Mouse (Mus musculus) embryonic facial prominence, embryonic 10.5 days (tissue): ENCODE data around the gene Thbs3. TPM values are rescaled to one million over a fixed set of nuclear protein-coding genes. Genes with fewer than 3 reads are reported as not detected.

Experiments used
- DNase-seq: peaks from one replicate; pipeline ENCODE4 v3.0.0-alpha.2; 2017; ENCODE audit warnings: low spot score
- H3K27ac ChIP-seq: fragments of 300-500 bp; sonication (generic); replicated peaks from 2 replicates; pipeline ENCODE4 v1.5.1; 2016; ENCODE audit warnings: mild to moderate bottlenecking
- H3K27me3 ChIP-seq: fragments of 300-500 bp; sonication (generic); replicated peaks from 2 replicates; pipeline ENCODE4 v1.6.1; 2016; ENCODE audit warnings: low read depth, mild to moderate bottlenecking; ENCODE audit not compliant: poor library complexity, severe bottlenecking
- H3K36me3 ChIP-seq: fragments of 300-500 bp; sonication (generic); replicated peaks from 2 replicates; pipeline ENCODE4 v1.6.1; 2016; ENCODE audit warnings: mild to moderate bottlenecking, moderate library complexity
- H3K4me1 ChIP-seq: fragments of 300-500 bp; sonication (generic); 2 replicates; pipeline ENCODE4 v1.6.1; 2016
- H3K4me3 ChIP-seq: fragments of 300-500 bp; sonication (generic); 2 replicates; pipeline ENCODE4 v1.5.1; 2016; ENCODE audit warnings: mild to moderate bottlenecking, moderate library complexity
- H3K9me3 ChIP-seq: fragments of 300-500 bp; sonication (generic); 2 replicates; pipeline ENCODE4 v1.6.1; 2016; ENCODE audit warnings: mild to moderate bottlenecking
- WGBS: fragments of 180-500 bp; shearing (Covaris S2); methylation state at CpG from one replicate; pipeline ENCODE4 v1.1.7; 2016; 5-methylcytosine and 5-hydroxymethylcytosine counted together
- polyA plus RNA-seq: library from polyadenylated mRNA; unstranded; fragments of >200 nt; fragmentation: Nextera tagmentation; extraction: Ambion mirVana; gene quantifications from 2 replicates; pipeline ENCODE4 v1.2.1, GENCODE M21; 2016

Gene Thbs3
- polyA plus RNA-seq, 1 experiment from 2014 or later, result 42.0 TPM

DNA sequence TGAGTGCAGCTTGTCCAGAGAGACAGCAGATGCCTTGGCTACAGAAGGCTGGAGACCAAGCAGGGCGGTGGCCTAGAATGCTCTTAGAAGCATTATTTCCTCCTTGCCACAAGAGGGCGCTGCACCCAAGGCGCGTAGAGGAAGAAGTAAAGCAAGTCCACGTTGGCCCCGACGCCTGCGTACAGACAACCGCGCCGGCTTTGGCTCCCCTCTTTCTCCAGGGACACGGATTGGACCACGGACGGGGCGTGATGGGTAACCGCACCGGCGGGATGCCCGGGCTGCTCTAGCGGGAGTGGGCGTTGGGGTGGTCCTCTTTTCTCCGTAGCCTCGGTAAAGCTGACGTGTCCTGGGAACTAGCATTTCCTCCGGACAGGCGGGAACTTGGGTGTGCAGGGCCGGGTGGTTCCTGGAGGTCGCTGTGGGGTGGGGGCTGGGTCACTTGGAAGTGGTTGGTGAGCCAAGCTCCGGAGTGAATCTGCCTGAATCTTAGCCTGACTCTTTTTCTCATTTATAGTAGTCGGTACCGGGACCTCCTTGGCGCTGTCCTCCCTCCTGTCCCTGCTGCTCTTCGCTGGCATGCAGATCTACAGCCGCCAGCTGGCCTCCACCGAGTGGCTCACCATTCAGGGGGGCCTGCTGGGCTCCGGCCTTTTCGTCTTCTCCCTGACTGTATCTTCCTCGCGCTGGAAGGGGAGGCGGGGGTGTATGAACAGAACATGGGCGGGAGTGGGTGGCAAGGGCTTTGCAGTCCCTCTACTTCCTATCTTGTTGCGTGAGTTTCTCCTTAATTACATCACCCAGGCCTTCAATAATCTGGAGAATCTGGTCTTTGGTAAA lies 31.5 kb downstream of the Thbs3 start, which contains the start of gene Trim46:
Gene Trim46 (minus strand): TSS at position 49 of the 840 bp plus-strand sequence.
- Histone ChIP-seq H3K4me3 (peak within 1 kb of the TSS; percentile 68), H3K36me3 (peaks cover 29% of the 10 kb centered on the region), H3K4me1 (peaks cover 65% of the 10 kb centered on the region), H3K27ac (peak within 1 kb of the TSS; percentile 88), H3K9me3 (no peaks in the 10 kb centered on the region), H3K27me3 (peaks cover 30% of the 10 kb centered on the region)
- DNase-seq, result peak; percentile 91
- under 1% methylated on average over 42 of the region's 42 CpGs for WGBS

DNA sequence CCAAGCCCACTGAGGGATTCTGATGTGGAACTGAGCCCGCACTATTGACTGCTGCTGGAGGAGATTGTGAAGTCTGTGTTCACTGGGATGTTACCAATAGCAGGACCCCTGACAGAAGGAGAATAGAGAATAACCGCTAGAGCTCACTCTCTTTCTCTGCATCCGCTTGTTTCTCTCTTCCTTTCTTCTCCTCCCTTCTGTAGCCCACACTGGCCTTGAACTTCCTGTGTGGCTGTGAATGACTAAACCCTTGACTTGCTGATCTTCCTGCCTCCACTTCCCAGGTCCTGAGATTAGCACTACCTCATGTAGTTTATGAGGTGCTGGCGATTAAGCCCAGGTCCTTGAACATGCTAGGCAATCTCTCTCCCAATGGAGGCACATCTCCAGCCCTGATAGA lies 32.5 kb downstream of the Thbs3 start:
- Histone ChIP-seq H3K27me3 (peaks cover 36% of the 10 kb centered on the region), H3K36me3 (peaks cover 25% of the 10 kb centered on the region), H3K9me3 (no peaks in the 10 kb centered on the region), H3K4me1 (peaks cover 75% of the 10 kb centered on the region), H3K27ac (no peak overlapping the region), H3K4me3 (peak overlapping the region; percentile 68)
- no peak for DNase-seq
- WGBS, result 92% methylated on average over 4 of the region's 4 CpGs

DNA sequence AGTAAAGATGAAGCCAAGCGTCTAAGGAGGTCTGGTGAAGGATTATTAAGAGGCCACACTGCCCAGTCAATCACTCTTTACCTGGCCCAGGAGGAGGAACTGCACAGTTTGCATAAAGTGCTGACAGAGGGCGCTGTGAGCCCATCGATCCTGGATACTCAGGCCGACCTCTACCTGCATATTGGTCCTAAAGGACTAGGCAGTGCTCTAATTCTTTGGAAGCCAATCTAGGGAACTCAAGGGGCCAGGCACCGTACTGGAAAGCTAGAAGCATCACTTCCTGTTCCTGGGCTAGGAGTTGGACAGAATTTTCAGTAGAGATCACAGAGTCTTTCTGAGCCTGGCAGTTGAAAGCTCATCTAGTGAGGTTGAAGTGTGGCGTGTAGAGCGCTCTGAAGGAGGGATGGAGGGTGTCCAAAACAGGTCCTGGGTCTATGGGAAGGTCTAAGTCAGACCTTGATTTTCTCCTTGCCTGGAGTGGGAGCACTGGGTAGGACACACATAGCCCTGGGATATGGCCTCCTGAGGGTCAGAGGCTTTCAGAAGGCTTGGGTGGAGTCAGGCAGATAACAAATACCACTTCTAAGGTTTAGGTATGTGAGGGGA lies 35.6 kb downstream of the Thbs3 start:
- peaks cover 49% of the 10 kb centered on the region for H3K4me1 ChIP-seq
- no peak overlapping the region; the same call in 1 of the 2 replicates for H3K27ac ChIP-seq
- no peak overlapping the region for H3K4me3 ChIP-seq

DNA sequence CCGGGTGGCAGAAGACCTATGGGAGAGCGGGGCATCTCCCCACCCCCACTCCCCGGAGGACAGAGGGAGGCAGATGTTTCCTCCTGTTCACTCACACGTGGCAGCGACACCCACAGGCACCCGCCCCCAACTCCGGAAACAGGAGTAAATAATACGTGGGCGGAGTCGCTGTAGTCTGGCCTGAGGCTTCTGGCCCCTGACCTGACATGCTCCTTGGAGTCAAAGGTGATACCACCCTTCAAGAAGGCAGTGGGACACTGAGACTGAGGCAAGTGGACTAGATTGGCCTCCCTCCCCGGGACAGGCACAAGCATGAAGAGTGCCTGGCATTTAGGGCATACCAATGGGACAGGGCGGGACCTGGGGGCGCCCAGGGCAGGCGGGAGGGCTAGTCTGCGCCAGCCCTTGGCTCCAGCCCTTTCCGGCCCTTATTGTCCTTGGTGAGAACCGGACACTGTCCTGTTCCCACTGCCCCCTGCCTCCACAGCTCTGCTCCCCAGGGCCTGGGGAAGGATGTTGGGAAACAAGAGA lies 36.5 kb downstream of the Thbs3 start:
- H3K27me3 ChIP-seq, result peaks cover 14% of the 10 kb centered on the region; the same call in 1 of the 2 replicates
- peak overlapping the region; percentile 73; the same call in 1 of the 2 replicates for H3K27ac ChIP-seq
- H3K4me1 ChIP-seq, result peaks cover 43% of the 10 kb centered on the region
- peaks cover 25% of the 10 kb centered on the region for H3K36me3 ChIP-seq
- WGBS, result 2% methylated on average over 17 of the region's 17 CpGs
- peak overlapping the region; percentile 41 for H3K4me3 ChIP-seq
- peak; percentile 66 for DNase-seq
- H3K9me3 ChIP-seq, result no peaks in the 10 kb centered on the region

More for the DNA sequence above, 35.6 kb downstream of the Thbs3 start:
- peak; percentile 64 for DNase-seq
- Histone ChIP-seq H3K36me3 (peaks cover 25% of the 10 kb centered on the region), H3K27me3 (peaks cover 19% of the 10 kb centered on the region), H3K9me3 (no peaks in the 10 kb centered on the region)
- 18% methylated on average over 7 of the region's 7 CpGs for WGBS

DNA sequence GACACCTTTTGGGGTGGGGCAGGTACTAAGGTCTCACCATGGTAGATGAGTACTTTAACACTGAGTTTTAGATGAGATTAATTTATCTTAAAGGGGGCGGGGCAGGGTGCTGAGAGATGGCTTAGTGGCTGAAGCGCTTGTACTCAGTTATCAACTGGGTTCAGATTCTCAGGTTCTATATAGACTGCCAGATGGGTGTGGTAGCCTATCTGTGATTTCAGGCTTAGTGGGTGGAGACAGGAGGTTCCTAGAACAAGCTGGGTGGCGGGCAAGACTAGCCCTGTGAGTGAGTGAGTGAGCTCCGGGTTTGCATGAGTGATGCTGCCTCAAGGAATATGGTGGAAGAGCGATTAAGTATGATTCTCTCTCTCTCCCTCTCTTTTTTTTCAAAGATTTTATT lies 40.0 kb downstream of the Thbs3 start:
- H3K36me3 ChIP-seq, result no peaks in the 10 kb centered on the region
- no peak overlapping the region for H3K27ac ChIP-seq
- no peaks in the 10 kb centered on the region for H3K9me3 ChIP-seq
- no peak overlapping the region for H3K4me3 ChIP-seq
- peaks cover 30% of the 10 kb centered on the region; the same call in 1 of the 2 replicates for H3K27me3 ChIP-seq
- no peak for DNase-seq
- WGBS, result 91% methylated on average over 5 of the region's 5 CpGs
- peaks cover 25% of the 10 kb centered on the region for H3K4me1 ChIP-seq

DNA sequence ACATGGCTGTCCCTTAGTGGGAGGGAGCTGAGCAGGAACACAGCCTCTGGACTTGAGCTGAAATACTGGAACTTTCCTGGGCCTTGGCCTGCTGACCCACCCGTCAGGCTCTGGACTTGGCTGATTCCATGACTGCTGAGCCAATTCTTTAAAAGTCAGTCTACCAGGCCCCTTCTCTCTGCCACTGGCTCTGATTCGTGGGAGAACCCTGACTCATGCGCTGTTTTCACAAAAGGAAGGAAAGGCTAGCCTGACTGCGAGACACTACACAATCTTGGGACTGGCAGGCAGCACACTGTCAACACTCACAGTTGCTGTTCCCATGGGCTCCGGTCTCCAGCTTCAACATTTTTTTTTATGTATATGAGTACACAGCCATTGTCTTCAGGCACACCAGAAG lies 41.2 kb downstream of the Thbs3 start:
- H3K4me1 ChIP-seq, result peaks cover 13% of the 10 kb centered on the region
- H3K9me3 ChIP-seq, result no peaks in the 10 kb centered on the region
- DNase-seq, result no peak
- H3K4me3 ChIP-seq, result no peak overlapping the region
- no peaks in the 10 kb centered on the region for H3K36me3 ChIP-seq
- WGBS, result 81% methylated on average over 5 of the region's 5 CpGs
- H3K27me3 ChIP-seq, result peaks cover 32% of the 10 kb centered on the region; the same call in 1 of the 2 replicates
- no peak overlapping the region for H3K27ac ChIP-seq

- peaks cover 17% of the 10 kb centered on the region; the same call in 1 of the 2 replicates for H3K27me3 ChIP-seq
- no peak within 1 kb of the TSS for H3K4me3 ChIP-seq
- no peak within 1 kb of the TSS for H3K27ac ChIP-seq
- no peaks in the 10 kb centered on the region for H3K9me3 ChIP-seq
- H3K4me1 ChIP-seq, result peaks cover 4% of the 10 kb centered on the region
- DNase-seq, result no peak
- WGBS, result 66% methylated on average over 7 of the region's 7 CpGs
- H3K36me3 ChIP-seq, result no peaks in the 10 kb centered on the region
These were observed 44.1 kb downstream of the Thbs3 start, which contains the start of gene Dpm3 for GRCm38 (mm10) chr3:89259076-89259475. TSS of gene Dpm3 (plus strand) at chr3:89259358.

DNA sequence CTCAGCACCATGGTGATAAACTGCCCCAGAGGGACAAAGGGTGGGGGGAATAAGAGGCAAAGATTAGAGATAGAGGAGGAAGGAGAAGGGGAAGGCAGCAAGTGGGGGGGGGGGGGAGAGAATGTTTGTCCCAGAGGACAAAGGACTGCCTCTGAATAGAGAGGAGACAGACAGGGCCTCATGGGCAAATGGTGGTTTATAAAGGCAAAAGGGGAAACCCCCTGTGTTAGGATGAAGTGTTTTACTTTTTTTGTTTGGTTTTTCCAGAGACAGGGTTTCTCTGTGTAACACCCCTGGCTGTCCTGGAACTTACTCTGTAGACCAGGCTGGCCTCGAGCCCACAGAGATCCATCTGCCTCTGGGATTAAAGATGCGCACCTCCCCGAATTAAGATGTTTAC lies 45.2 kb downstream of the Thbs3 start:
- Histone ChIP-seq H3K27ac (no peak overlapping the region), H3K4me1 (peaks cover 4% of the 10 kb centered on the region), H3K27me3 (peaks cover 17% of the 10 kb centered on the region; the same call in 1 of the 2 replicates), H3K4me3 (no peak overlapping the region), H3K9me3 (no peaks in the 10 kb centered on the region), H3K36me3 (no peaks in the 10 kb centered on the region)
- no peak for DNase-seq
- 80% methylated on average over 3 of the region's 3 CpGs for WGBS

- Histone ChIP-seq H3K4me3 (no peak overlapping the region), H3K27ac (no peak overlapping the region; the same call in 1 of the 2 replicates), H3K36me3 (no peaks in the 10 kb centered on the region), H3K4me1 (peaks cover 18% of the 10 kb centered on the region), H3K9me3 (no peaks in the 10 kb centered on the region), H3K27me3 (peaks cover 17% of the 10 kb centered on the region; the same call in 1 of the 2 replicates)
- DNase-seq, result no peak
- WGBS, result 73% methylated on average over 10 of the region's 10 CpGs
These were observed 47.4 kb downstream of the Thbs3 start for GRCm38 (mm10) chr3:89262417-89262816.

DNA sequence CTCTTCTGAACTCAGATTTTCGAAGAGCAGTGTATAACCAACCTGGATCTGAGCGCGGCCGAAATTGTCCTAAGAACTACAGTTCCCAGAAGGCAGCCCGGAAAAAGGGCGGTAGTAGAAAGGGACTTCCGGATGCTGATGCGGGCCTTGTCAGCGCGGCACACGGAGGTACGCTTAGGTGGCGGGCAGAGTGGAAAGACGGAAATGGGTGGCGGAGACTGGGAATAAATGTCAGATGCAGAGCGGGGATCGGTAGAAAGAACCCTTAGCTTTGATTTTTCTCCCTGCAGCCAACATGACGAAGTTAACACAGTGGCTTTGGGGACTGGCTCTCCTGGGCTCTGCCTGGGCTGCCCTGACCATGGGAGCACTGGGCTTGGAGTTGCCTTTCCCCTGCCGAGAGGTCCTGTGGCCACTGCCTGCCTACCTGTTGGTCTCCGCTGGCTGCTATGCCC lies 51.5 kb downstream of the Thbs3 start:
- Histone ChIP-seq H3K27ac (peak overlapping the region; percentile 89), H3K36me3 (peaks cover 4% of the 10 kb centered on the region; the same call in 1 of the 2 replicates), H3K9me3 (no peaks in the 10 kb centered on the region), H3K4me3 (peak overlapping the region; percentile 84), H3K4me1 (peaks cover 54% of the 10 kb centered on the region), H3K27me3 (peaks cover 14% of the 10 kb centered on the region; the same call in 1 of the 2 replicates)
- DNase-seq, result peak; percentile 84
- whole genome bisulfite sequencing, result under 1% methylated on average over 20 of the region's 20 CpGs

DNA sequence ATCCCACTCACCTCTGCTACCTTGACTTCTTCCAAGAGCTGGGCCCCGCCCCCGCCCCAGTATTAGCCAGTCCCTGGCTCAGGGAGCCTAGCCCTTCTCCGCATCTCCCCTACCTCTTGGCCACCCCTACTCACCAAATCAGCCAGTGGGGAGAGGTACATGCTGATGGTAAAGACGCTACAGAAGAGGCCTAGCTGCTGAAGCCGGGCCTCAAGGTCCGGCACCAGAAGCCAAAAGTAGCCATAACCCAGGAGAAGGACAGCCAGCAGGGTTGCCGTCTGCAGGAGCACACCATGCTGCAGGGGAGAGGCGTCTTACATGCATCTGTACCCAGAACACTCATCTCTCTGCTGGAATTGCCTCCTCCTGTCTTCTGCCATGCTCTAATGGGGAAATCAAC lies 53.9 kb downstream of the Thbs3 start:
- H3K9me3 ChIP-seq, result no peaks in the 10 kb centered on the region
- 44% methylated on average over 8 of the region's 8 CpGs for whole genome bisulfite sequencing
- H3K4me1 ChIP-seq, result peaks cover 53% of the 10 kb centered on the region
- peak overlapping the region; percentile 65 for H3K4me3 ChIP-seq
- peaks cover 23% of the 10 kb centered on the region for H3K27me3 ChIP-seq
- no peak for DNase-seq
- no peak overlapping the region for H3K27ac ChIP-seq
- H3K36me3 ChIP-seq, result peaks cover 15% of the 10 kb centered on the region

- WGBS, result 6% methylated on average over 39 of the region's 39 CpGs
- Histone ChIP-seq H3K27ac (peak within 1 kb of the TSS; percentile 83), H3K4me1 (peaks cover 53% of the 10 kb centered on the region), H3K27me3 (peaks cover 23% of the 10 kb centered on the region), H3K9me3 (no peaks in the 10 kb centered on the region), H3K36me3 (peaks cover 20% of the 10 kb centered on the region), H3K4me3 (peak within 1 kb of the TSS; percentile 65)
- peak; percentile 82 for DNase-seq
These were observed 55.2 kb downstream of the Thbs3 start, which contains the start of gene Slc50a1 for GRCm38 (mm10) chr3:89270051-89270755. TSS of gene Slc50a1 (minus strand) at chr3:89270570.
